10 mouse cellular contexts compared by ENCODE assay signal in the genomic region with DNA sequence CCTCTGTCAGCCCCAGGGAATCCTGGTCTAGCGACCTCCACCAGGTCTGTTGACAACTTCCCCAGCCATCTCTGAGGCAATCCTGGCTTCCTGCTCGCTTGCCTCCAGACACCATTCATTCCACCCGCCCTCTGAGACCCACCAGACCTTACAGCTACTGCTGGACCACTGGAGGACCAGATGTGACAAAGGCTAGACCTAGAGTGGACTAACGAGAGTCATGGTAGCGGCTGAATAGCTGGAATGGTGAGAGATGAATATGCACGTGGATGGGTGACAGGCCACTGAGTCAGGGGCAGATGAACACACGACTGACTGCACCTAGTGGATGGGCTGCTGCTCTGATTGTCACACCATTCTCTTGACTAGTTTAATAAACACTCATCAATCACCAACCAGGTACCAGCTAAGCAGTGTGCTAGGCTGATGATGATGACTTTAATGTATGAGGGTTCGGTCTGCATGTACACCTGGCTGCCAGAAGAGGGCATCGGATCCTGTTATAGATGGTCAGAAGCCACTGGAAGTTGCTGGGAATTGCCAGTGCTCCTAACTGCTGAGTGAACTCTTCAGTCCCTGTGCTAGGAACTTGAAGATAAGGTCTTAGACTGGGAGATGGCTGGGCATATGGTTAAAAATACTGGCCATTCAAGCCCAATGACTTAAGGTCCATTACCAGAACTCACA. TPM values are rescaled to one million over a fixed set of nuclear protein-coding genes. Genes with fewer than 3 reads are reported as not detected.
DNase-seq lines count a peak whose midpoint lies in the region; ATAC-seq lines count a peak whose summit lies in the region.
"Had no signal": no experiment of that assay in that cellular context is flagged by ENCODE, and none has a peak within 500 bp of the region (broad histone marks: within the 10 kb centered on the region; RNA-seq: fewer than 3 reads in every experiment).

No protein-coding gene starts in this region.

- no peak for ATAC-seq in hindbrain, embryonic 11.5 days (ENCODE audit: low FRiP score)
- no peak for ATAC-seq in megakaryocyte, adult 5-6 weeks (ENCODE audit: poor library complexity, severe bottlenecking)

- no peaks in the 10 kb centered on the region for H3K9me3 ChIP-seq in hindbrain, embryonic 11.5 days (ENCODE audit: control insufficient read depth, low read length)
- H3K9me3 ChIP-seq in hindbrain, embryonic 10.5 days: no peaks in the 10 kb centered on the region
- H3K9me3 ChIP-seq in megakaryocyte, embryonic 14.5 days: no peaks in the 10 kb centered on the region

- 78% methylated on average over 9 of the region's 9 CpGs for WGBS in hindbrain, embryonic 11.5 days
- whole genome bisulfite sequencing in hindbrain, embryonic 10.5 days: 79% methylated on average over 9 of the region's 9 CpGs

- no peaks in the 10 kb centered on the region for H3K36me3 ChIP-seq in hindbrain, embryonic 11.5 days (ENCODE audit: control insufficient read depth, insufficient read depth, low read length)
- peaks cover 35% of the 10 kb centered on the region for H3K36me3 ChIP-seq in hindbrain, embryonic 10.5 days
- no peaks in the 10 kb centered on the region for H3K36me3 ChIP-seq in megakaryocyte, embryonic 14.5 days (replicated peaks; ENCODE audit: low read length)

- no peak overlapping the region for H3K4me3 ChIP-seq in hindbrain, embryonic 11.5 days (ENCODE audit: low read depth, low read length)
- H3K4me3 ChIP-seq in hindbrain, embryonic 10.5 days: no peak overlapping the region
- peak overlapping the region; percentile 23 for H3K4me3 ChIP-seq in megakaryocyte, embryonic 14.5 days (replicated peaks)

- no peak overlapping the region for H3K27ac ChIP-seq in hindbrain, embryonic 11.5 days (ENCODE audit: low read depth, low read length)
- H3K27ac ChIP-seq in hindbrain, embryonic 10.5 days: no peak overlapping the region

- H3K27me3 ChIP-seq in hindbrain, embryonic 11.5 days (ENCODE audit: control insufficient read depth, insufficient read depth, low read length): no peaks in the 10 kb centered on the region
- no peaks in the 10 kb centered on the region for H3K27me3 ChIP-seq in hindbrain, embryonic 10.5 days (ENCODE audit: insufficient read depth, poor library complexity, severe bottlenecking)
- H3K27me3 ChIP-seq in megakaryocyte, embryonic 14.5 days (replicated peaks): peaks cover 14% of the 10 kb centered on the region

- peak; percentile 51 for DNase-seq in hindbrain, embryonic 11.5 days (ENCODE audit: low spot score)
- no peak for DNase-seq in hindbrain, embryonic 10.5 days (ENCODE audit: low spot score)
- DNase-seq in adipocyte (ENCODE audit: low spot score): peak; percentile 15
- DNase-seq in retina, embryonic 14.5 days (ENCODE audit: low spot score): peak; percentile 61
- no peak for DNase-seq in spleen, adult 18-20 months
- DNase-seq: heart, postnatal 36 days; layer of hippocampus, postnatal 36 days had no signal

- no peak overlapping the region for H3K9ac ChIP-seq in hindbrain, embryonic 11.5 days (ENCODE audit: low read depth, low read length)

- H3K4me1 ChIP-seq in hindbrain, embryonic 11.5 days (replicated peaks; ENCODE audit: control insufficient read depth, insufficient read depth, low read length): 0 out of 2 replicates have a peak, but pooled peaks cover under 1% of the 10 kb centered on the region
- H3K4me1 ChIP-seq in hindbrain, embryonic 10.5 days (replicated peaks): peaks cover 2% of the 10 kb centered on the region
- peaks cover 21% of the 10 kb centered on the region for H3K4me1 ChIP-seq in megakaryocyte, embryonic 14.5 days

- no peak overlapping the region for H3K4me2 ChIP-seq in hindbrain, embryonic 11.5 days (replicated peaks; ENCODE audit: low read depth, low read length)
- H3K4me2 ChIP-seq: midbrain, embryonic 11.5 days had no signal

RNA-seq across cellular contexts. Expression of gene Arhgef17, which starts 29.3 kb away (rescaled TPM):
- 6.3 and 8.3 TPM in 2 replicates for polyA plus RNA-seq in hindbrain, embryonic 11.5 days (2014; fragmentation: Nextera tagmentation; extraction: Ambion mirVana)
- polyA plus RNA-seq in hindbrain, embryonic 10.5 days (2016; fragmentation: Nextera tagmentation; extraction: Ambion mirVana): 6.7 and 8.2 TPM in 2 replicates
- polyA plus RNA-seq in megakaryocyte, embryonic 14.5 days (2012; ENCODE audit: insufficient read depth, low replicate concordance): 1.3 TPM in 2 replicates
- 0.09 and 0.21 TPM in 2 replicates for total RNA-seq in megakaryocyte, adult 5-6 weeks (2015)
- total RNA-seq in megakaryocyte, adult 5-6 weeks (2017): 0.12 TPM in 1 of 2 replicates, not detected in the other

RNA-seq across cellular contexts. Expression of gene Relt, which starts 39.3 kb away (rescaled TPM):
- polyA plus RNA-seq in hindbrain, embryonic 11.5 days (2014; fragmentation: Nextera tagmentation; extraction: Ambion mirVana): 1.4 and 2.0 TPM in 2 replicates
- 3.6 and 4.8 TPM in 2 replicates for polyA plus RNA-seq in hindbrain, embryonic 10.5 days (2016; fragmentation: Nextera tagmentation; extraction: Ambion mirVana)
- 15.0 and 15.3 TPM in 2 replicates for polyA plus RNA-seq in megakaryocyte, embryonic 14.5 days (2012; ENCODE audit: insufficient read depth, low replicate concordance)
- total RNA-seq in megakaryocyte, adult 5-6 weeks (2015): 23.9 and 27.2 TPM in 2 replicates
- 45.0 and 58.3 TPM in 2 replicates for total RNA-seq in megakaryocyte, adult 5-6 weeks (2017)

Comparison
In these comparisons a context has a peak if more than half of its experiments do, and no peak if none do; other contexts are left out.
1. DNase-seq: peak in hindbrain, embryonic 11.5 days (single experiment), adipocyte (single experiment) and retina, embryonic 14.5 days (single experiment); none in hindbrain, embryonic 10.5 days (single experiment) and spleen, adult 18-20 months (0 of 2).